Mouse (Mus musculus) heart, adult 2 months (tissue): ENCODE results near the gene Cfap299. TPM values are rescaled to one million over a fixed set of nuclear protein-coding genes. Genes with fewer than 3 reads are reported as not detected.

Source experiments
- DNase-seq, 2 experiments: peaks; one replicate each; pipeline ENCODE4 v3.0.0; 2021
- H3K27ac ChIP-seq: fragments of 200-600 bp; 2 replicates; pipeline ENCODE4 v1.8.1; 2022
- H3K27me3 ChIP-seq: fragments of 200-500 bp; 2 replicates; pipeline ENCODE4 v1.6.1; 2012; ENCODE audit warnings: mild to moderate bottlenecking, low read length, inconsistent platforms, mixed read lengths; ENCODE audit not compliant: control insufficient read depth, insufficient read depth
- H3K36me3 ChIP-seq: fragments of 200-500 bp; 2 replicates; pipeline ENCODE4 v1.6.1; 2012; ENCODE audit warnings: low read length, inconsistent platforms; ENCODE audit not compliant: control insufficient read depth, insufficient read depth
- H3K4me1 ChIP-seq: fragments of 200-500 bp; 2 replicates; pipeline ENCODE4 v1.6.1; 2011; ENCODE audit warnings: low read length; ENCODE audit not compliant: control insufficient read depth, insufficient read depth
- H3K4me3 ChIP-seq: fragments of 200-600 bp; 2 replicates; pipeline ENCODE4 v1.8.1; 2022
- H3K79me2 ChIP-seq: fragments of 200-500 bp; replicated peaks from 2 replicates; pipeline ENCODE4 v1.6.1; 2012; ENCODE audit warnings: mild to moderate bottlenecking, inconsistent platforms, low read length, moderate library complexity, mixed read lengths; ENCODE audit not compliant: control insufficient read depth, insufficient read depth
- H3K9ac ChIP-seq: fragments of 200-500 bp; 2 replicates; pipeline ENCODE4 v1.6.1; 2012; ENCODE audit warnings: low read depth, mild to moderate bottlenecking, control low read depth, inconsistent platforms, low read length, mixed read lengths
- CTCF ChIP-seq: fragments of 200-600 bp; IDR thresholded peaks from 2 replicates; pipeline ENCODE4 v1.8.1; 2022; ENCODE audit warnings: antibody characterized with exemption, mild to moderate bottlenecking, moderate library complexity
- EP300 ChIP-seq: fragments of 200-500 bp; IDR thresholded peaks from 2 replicates; pipeline ENCODE4 v1.6.1; 2011; ENCODE audit warnings: low read depth, low read length, control low read depth; ENCODE audit not compliant: insufficient read depth
- POLR2A ChIP-seq: fragments of 200-500 bp; IDR thresholded peaks from 2 replicates; pipeline ENCODE4 v1.6.1; 2011; ENCODE audit warnings: mild to moderate bottlenecking, low read depth, low read length, control low read depth; ENCODE audit not compliant: insufficient read depth
- WGBS: fragments of 180-500 bp; shearing (Covaris S2); methylation state at CpG from one replicate; pipeline ENCODE4 v1.1.7; 2018; 5-methylcytosine and 5-hydroxymethylcytosine counted together
- intact Hi-C: fragments of 180-260 bp; cut with DNase I; formaldehyde crosslinking; loops from one replicate; pipeline ENCODE4 v1.15.1; 2025
- long read RNA-seq: library from polyadenylated mRNA; stranded (forward); transcript quantifications from one replicate; pipeline ENCODE4 v2.0.0, GENCODE M21; 2021
- polyA plus RNA-seq: library from polyadenylated mRNA; depleted of rRNA; stranded (reverse); fragments of >200 nt; gene quantifications from 2 replicates; pipeline ENCODE4 v1.2.3, GENCODE M21; 2012; rRNA removed
- total RNA-seq, 2 experiments: library from RNA; stranded (reverse); gene quantifications; 2 replicates each; pipeline ENCODE4 v1.2.3; 2021

Cfap299 gene
- total RNA-seq (not detected), polyA plus RNA-seq (not detected in 2 replicates)
- long read RNA-seq: 0 reads

GRCm38 (mm10) chr5:98328848-98329624 is at the start of gene Cfap299:
Cfap299 (plus strand) TSS chr5:98329304.
- 2% methylated on average over 46 of the region's 46 CpGs for WGBS
- peak; percentile 77 to 88 for DNase-seq
- TF ChIP-seq EP300 (no peak), POLR2A (no peak), CTCF (peak; percentile 100)
- Histone ChIP-seq H3K4me3 (peak within 1 kb of the TSS; percentile 62), H3K9ac (no peak within 1 kb of the TSS), H3K4me1 (no peaks in the 10 kb centered on the region), H3K27me3 (no peaks in the 10 kb centered on the region), H3K36me3 (no peaks in the 10 kb centered on the region), H3K79me2 (no peaks in the 10 kb centered on the region), H3K27ac (no peak within 1 kb of the TSS)
- intact Hi-C loops: loop anchor here (1.0 to 5.0 kb wide), 2 partner anchors 147 to 1203 kb away; no protein-coding TSS in a partner anchor

- H3K4me1 ChIP-seq: no peaks in the 10 kb centered on the region
- WGBS: 62% methylated on average over 9 of the region's 9 CpGs
- no peaks in the 10 kb centered on the region for H3K79me2 ChIP-seq
- intact Hi-C loops: no loop called here
- TF ChIP-seq EP300 (no peak), POLR2A (no peak), CTCF (no peak)
- H3K36me3 ChIP-seq: no peaks in the 10 kb centered on the region
- H3K27ac ChIP-seq: no peak overlapping the region
- no peaks in the 10 kb centered on the region for H3K27me3 ChIP-seq
- no peak overlapping the region for H3K4me3 ChIP-seq
- no peak overlapping the region for H3K9ac ChIP-seq
- DNase-seq: no peak
These were observed 47.1 kb upstream of the Cfap299 start for GRCm38 (mm10) chr5:98281993-98282392.

GRCm38 (mm10) chr5:98283696-98284478 is 45.2 kb upstream of the Cfap299 start:
- WGBS: 25% methylated on average over 17 of the region's 17 CpGs
- no peak overlapping the region for H3K4me3 ChIP-seq
- intact Hi-C loops: no loop called here
- no peak overlapping the region for H3K9ac ChIP-seq
- no peaks in the 10 kb centered on the region for H3K79me2 ChIP-seq
- TF ChIP-seq CTCF: no peak
- no peak for TF ChIP-seq POLR2A
- no peak for TF ChIP-seq EP300
- H3K36me3 ChIP-seq: no peaks in the 10 kb centered on the region
- H3K27me3 ChIP-seq: no peaks in the 10 kb centered on the region
- DNase-seq: no peak
- no peaks in the 10 kb centered on the region for H3K4me1 ChIP-seq
- no peak overlapping the region for H3K27ac ChIP-seq

- no peak for TF ChIP-seq CTCF
- TF ChIP-seq EP300: no peak
- TF ChIP-seq POLR2A: no peak
- H3K36me3 ChIP-seq: no peaks in the 10 kb centered on the region
- no peaks in the 10 kb centered on the region for H3K4me1 ChIP-seq
- no peak overlapping the region for H3K9ac ChIP-seq
- no peak for DNase-seq
- 79% methylated on average over 8 of the region's 8 CpGs for WGBS
- H3K4me3 ChIP-seq: no peak overlapping the region
- no peaks in the 10 kb centered on the region for H3K79me2 ChIP-seq
- H3K27me3 ChIP-seq: no peaks in the 10 kb centered on the region
- intact Hi-C loops: no loop called here
- H3K27ac ChIP-seq: no peak overlapping the region
These were observed 38.5 kb upstream of the Cfap299 start for GRCm38 (mm10) chr5:98290642-98291041.

- no peaks in the 10 kb centered on the region for H3K79me2 ChIP-seq
- H3K4me3 ChIP-seq: no peak overlapping the region
- 5% methylated on average over 19 of the region's 19 CpGs for WGBS
- DNase-seq: no peak
- TF ChIP-seq POLR2A (no peak), CTCF (no peak), EP300 (no peak)
- H3K36me3 ChIP-seq: no peaks in the 10 kb centered on the region
- intact Hi-C loops: no loop called here
- no peak overlapping the region for H3K27ac ChIP-seq
- H3K4me1 ChIP-seq: no peaks in the 10 kb centered on the region
- H3K9ac ChIP-seq: no peak overlapping the region
- H3K27me3 ChIP-seq: no peaks in the 10 kb centered on the region
These were observed 36.6 kb upstream of the Cfap299 start for GRCm38 (mm10) chr5:98292388-98293048.
